Mouse (Mus musculus) heart, adult 2 months (tissue): ENCODE measurements at regions not wholly inside any gene's neighbourhood (a gene's known extent, or its start where the extent isn't known, plus 50 kb on each side); places are given as distances from the start of the nearest gene placed in this dataset.

Experiments
- CTCF ChIP-seq: fragments of 200-600 bp; IDR thresholded peaks from 2 replicates; pipeline ENCODE4 v1.8.1; 2022; ENCODE audit warnings: antibody characterized with exemption, mild to moderate bottlenecking, moderate library complexity
- EP300 ChIP-seq: fragments of 200-500 bp; IDR thresholded peaks from 2 replicates; pipeline ENCODE4 v1.6.1; 2011; ENCODE audit warnings: low read depth, low read length, control low read depth; ENCODE audit not compliant: insufficient read depth
- POLR2A ChIP-seq: fragments of 200-500 bp; IDR thresholded peaks from 2 replicates; pipeline ENCODE4 v1.6.1; 2011; ENCODE audit warnings: mild to moderate bottlenecking, low read depth, low read length, control low read depth; ENCODE audit not compliant: insufficient read depth

DNA sequence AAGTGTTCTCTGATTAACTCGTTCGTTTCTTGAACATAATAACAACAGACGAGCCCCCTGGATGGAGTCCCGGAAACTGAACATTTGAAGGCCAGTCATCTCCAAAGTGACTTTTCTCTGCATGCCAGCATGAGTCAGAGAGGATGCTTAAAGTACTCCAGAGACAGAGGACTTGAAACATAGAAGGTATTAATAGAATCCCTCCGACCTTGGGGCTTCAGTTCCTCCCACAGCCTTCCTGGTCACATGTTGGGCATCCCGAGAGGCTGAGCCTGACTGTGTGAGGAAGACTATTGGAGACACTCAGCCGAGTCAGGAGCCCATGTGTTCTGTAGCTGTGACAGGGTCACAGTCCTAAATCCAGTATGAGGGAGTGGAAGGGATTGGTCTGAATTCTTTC is 232.7 kb upstream of the Serp2 start:
- TF ChIP-seq POLR2A (no peak), EP300 (no peak), CTCF (no peak)
